Mouse (Mus musculus) urinary bladder, postnatal 36 days (tissue): ENCODE data around the gene Gtf2h4.

Experiments
- DNase-seq, 2 experiments: peaks; one replicate each; pipeline ENCODE4 v3.0.0; 2022; ENCODE audit warnings: low spot score in 2 of 2, mixed read lengths in 1 of 2

The Gtf2h4 gene

DNA sequence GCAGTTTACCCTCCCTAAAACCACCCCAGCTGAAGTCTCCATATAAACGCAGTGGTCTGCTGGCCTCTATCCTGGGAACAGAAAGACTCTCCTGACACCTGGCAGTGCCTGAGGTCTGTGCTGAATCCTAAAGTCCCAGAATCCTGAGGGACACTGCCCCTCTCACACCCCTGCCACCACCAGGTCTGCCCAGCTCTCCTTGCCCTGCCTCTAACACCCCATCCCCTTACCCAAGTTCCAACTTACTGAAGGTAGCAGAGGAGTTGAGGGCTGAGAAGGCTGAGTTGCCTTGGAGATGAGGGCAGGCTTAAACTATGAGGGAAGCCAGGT, 23.9 kb upstream of the Gtf2h4 start:
- DNase-seq = no peak

DNA sequence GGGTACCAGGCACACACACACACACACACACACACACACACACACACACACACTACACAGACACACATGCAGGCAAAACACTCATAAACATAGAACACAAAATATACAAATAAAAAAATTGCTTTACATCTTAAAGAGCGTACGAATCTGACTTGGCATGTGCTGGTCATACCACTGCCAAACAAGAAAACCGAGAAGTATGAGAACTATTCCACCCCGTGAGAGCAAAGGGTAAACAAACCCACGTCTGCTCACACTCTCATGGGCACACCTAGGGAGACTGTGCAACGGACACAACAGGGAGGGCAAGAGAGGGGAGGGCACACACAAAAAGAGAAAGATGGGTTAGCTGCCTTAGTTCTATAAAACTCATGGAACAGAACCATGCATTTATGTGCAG, 23.2 kb upstream of the Gtf2h4 start:
- no peak for DNase-seq

DNA sequence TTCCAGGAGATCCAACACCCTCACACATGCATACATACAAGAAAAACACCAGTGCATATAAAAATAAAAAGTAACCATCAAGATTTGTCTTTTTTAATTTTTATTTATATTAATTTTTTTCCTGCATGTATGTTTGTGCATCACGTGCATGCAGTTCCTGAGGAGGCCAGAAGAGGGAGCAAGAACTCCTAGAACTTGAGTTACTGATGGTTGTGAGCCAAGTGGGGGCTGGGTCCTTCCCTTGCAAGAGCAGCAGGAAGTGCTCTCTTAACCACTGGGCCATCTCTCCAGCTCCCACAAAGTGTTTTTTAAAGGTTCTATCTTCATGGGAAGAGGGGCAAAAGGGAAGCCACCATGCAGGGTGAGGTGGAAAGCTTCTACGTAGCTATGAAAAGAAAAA, 21.8 kb upstream of the Gtf2h4 start:
- no peak for DNase-seq

DNA sequence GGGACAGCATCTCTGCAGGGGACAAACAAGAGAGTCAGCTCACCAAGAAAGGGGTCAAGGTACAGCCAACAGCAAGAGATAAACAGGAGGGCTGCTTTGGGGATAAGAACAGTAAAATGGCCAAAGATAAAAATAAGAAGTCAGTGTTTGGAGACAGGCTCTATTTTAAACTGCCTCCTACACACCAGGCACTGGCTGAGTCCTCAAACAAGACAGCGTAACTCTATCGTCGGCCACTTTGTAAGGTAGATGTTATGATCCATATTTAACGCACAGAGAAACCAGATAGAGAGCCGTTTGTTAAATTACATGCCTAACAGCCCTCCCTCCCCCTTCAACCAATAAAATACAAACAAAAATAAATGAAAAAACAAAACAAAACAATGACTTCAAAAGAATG, 20.4 kb upstream of the Gtf2h4 start:
- DNase-seq = no peak

GRCm38 (mm10) chr17:35692368-35692767, 18.8 kb upstream of the Gtf2h4 start:
- no peak for DNase-seq

DNA sequence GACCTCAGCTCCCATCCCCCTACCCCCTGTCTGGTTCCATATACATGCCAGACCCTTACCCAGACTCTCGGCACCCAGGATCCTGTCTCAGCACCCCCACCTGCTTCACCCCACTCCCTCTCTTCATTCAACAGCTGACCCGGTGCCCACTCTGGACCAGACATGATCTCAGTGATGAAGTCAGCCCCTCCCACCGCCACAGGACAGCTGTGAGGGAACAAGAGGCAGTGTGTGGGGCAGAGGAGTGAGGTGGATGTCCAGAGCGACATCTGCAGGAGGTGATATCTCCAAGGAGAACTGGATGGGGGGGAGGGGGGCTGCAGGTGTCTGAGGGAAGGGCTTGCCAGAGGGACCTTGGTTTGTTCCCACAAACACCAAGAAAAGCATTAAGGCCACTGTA, 18.3 kb upstream of the Gtf2h4 start:
- no peak for DNase-seq

DNA sequence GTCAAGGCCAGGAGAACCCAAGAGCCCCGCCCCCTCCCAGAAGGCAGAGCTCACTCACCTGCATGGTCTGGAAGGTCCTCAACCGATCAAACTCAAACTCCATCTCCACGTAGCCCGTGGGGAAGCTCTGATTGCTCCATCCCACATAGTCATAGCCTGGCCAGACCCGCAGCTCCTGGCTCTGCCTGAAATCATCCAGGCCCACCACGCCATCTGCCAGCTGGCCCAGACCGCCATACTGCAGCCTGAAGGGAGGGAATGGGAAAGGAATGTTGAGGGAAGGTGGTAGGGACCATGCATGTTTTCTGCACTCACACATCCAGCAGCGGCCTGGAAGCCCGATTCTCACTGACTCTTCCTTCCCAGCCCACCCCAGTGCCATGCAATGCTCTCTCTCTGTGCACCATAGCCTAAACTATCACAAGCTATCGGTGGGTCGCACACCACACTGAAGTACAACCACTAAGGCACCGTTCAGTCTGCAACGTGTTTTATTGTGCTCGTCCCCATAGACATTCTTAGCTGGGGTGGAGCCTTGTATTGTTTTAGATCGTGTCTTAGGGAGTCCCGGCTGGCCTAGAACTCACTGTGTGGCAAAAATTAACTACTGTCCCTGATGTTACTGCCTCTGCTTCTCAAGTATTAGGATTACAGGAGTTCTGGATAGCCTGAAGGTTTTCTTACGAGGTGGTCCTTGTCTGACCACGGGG, 16.6 kb upstream of the Gtf2h4 start:
- no peak for DNase-seq

- DNase-seq = no peak
Observed at GRCm38 (mm10) chr17:35688347-35689175, 15.0 kb upstream of the Gtf2h4 start.

GRCm38 (mm10) chr17:35685061-35685460, 11.5 kb upstream of the Gtf2h4 start:
- DNase-seq = no peak

GRCm38 (mm10) chr17:35681986-35682385, 8.4 kb upstream of the Gtf2h4 start:
- DNase-seq = no peak

- DNase-seq = no peak
Observed at GRCm38 (mm10) chr17:35680591-35680990, 7.1 kb upstream of the Gtf2h4 start.

DNA sequence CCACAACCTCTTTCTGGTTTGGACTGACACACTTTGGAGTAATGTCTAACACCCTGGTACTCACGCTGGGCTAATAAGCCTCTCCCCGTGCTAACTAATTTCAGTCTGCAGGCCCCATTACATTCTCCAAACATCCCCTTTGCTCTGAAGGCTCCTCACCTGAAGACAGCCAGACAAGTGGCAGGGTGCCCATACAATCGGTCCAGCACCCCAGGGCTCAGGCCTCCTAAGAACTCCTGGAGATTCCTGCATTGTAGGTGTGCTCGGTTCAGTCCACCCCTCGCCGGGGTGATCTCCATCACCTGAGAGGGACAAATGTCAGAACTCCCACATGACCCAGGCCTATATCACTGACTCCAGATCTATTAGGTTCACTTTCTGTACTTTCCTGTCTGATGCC, 1.0 kb downstream of the Gtf2h4 start:
- DNase-seq = no peak

GRCm38 (mm10) chr17:35671846-35672245, 1.7 kb downstream of the Gtf2h4 start:
- DNase-seq = no peak

- no peak for DNase-seq
Observed at GRCm38 (mm10) chr17:35669731-35670130, 3.8 kb downstream of the Gtf2h4 start.

GRCm38 (mm10) chr17:35667334-35668065, 6.0 kb downstream of the Gtf2h4 start, which contains the start of gene Vars2:
Gene Vars2 (minus strand): TSS chr17:35667592.
- DNase-seq = peak; percentile 96

- DNase-seq = no peak
Observed at GRCm38 (mm10) chr17:35666851-35667256, 6.7 kb downstream of the Gtf2h4 start.

DNA sequence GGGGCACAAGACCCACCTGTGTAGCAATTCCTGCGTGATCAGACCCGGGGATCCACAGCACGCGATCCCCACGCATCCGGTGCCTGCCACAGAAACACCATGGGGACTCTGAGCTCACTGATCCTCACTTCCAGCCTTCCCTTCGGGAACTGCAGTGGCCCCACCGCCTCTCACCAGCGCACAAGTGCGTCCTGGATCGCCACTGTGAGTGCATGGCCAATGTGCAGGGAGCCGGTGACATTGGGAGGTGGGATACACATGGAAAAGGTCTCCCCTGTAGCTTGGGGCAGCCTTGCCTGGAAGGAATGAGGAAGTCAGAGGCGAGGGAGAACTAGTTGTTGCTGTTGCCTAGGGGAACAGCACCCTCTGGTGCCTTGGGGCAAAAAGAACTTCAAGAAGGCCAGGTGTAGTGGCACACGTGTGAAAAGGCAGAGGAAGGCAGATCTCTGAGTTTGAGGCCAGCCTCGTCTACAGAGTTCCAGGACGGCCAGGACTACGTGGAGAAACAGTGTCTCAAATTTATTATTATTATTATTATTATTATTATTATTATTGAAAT, 7.5 kb downstream of the Gtf2h4 start:
- peak; percentile 28 to 42 for DNase-seq

DNA sequence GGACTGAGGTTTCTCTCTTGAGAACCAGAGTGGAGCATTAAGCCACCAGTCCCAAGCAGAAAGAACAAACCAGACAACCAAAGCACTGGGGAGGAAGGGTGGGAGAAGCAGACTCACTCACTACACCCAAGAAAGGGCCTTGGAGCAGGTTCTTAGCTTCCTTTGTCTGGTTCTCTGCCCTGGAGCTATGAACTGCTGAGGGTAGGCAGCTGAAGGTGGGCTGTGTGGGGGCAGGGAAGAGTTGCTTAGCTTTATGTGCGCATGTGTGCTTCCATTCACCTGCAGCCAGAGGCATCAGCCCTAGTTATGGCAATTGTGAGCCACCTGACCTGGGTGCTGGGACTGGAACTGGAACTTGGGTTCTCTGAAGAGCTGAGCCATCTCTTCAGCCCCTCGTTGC, 20.5 kb downstream of the Gtf2h4 start:
- no peak for DNase-seq

GRCm38 (mm10) chr17:35649429-35649828, 24.1 kb downstream of the Gtf2h4 start:
- no peak for DNase-seq

DNA sequence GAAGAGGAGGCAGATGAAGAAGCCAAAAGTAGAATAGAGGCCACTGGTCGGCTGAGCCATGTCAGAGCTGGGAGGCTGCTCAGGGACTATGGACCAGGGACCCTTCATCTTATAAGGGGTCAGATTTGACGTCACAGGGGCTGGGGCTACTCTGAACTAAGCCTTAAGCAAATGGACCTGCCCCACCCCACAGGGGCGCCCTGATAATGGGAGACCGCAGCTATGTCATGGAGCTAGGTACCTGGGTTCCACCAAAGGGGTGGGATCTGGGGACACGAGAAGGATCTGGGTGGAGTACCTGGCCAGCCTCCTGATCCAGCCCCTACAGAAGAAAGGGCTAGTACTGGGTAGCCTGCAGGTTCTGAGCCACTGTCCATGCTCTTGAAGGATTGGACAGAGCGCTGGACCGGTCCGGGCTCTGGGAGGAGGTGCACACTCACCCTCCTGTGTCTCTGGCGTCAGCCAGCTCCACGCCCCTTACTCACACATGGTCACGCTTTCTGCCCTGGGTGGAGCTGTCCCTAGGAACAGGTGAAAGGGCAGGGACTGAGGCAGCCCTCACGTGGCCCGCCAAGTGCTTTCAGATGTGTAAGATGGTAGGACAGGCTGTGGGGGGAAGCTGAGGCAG, 29.8 kb downstream of the Gtf2h4 start, which contains the start of gene Mucl3:
TSS of gene Mucl3 (minus strand) at position 87 of the 628 bp plus-strand sequence.
- DNase-seq = no peak

GRCm38 (mm10) chr17:35639352-35639751, 34.2 kb downstream of the Gtf2h4 start:
- no peak for DNase-seq
